Mouse (Mus musculus) limb, embryonic 14.5 days (tissue): ENCODE measurements at regions not wholly inside any gene's neighbourhood (a gene's known extent, or its start where the extent isn't known, plus 50 kb on each side); places are given as distances from the start of the nearest gene placed in this dataset.

Source experiments
- ATAC-seq: fragments of 200-750 bp; cut with Nextera tagmentation; 2 replicates; pipeline ENCODE4 v1.8.0; 2017; ENCODE audit warnings: low read depth, moderate number of reproducible peaks, moderate TSS enrichment; ENCODE audit not compliant: low FRiP score
- DNase-seq: peaks from one replicate; pipeline ENCODE4 v3.0.0-alpha.2; 2015; ENCODE audit warnings: low spot score
- H3K27ac ChIP-seq: fragments of 300-500 bp; sonication (generic); replicated peaks from 2 replicates; pipeline ENCODE4 v1.5.1; 2014; ENCODE audit warnings: low read depth, mild to moderate bottlenecking, low read length, moderate library complexity, mixed read lengths
- H3K27me3 ChIP-seq: fragments of 300-500 bp; sonication (generic); 2 replicates; pipeline ENCODE4 v1.6.1; 2014; ENCODE audit warnings: low read length, mixed read lengths; ENCODE audit not compliant: control insufficient read depth, insufficient read depth
- H3K36me3 ChIP-seq: fragments of 300-500 bp; sonication (generic); 2 replicates; pipeline ENCODE4 v1.6.1; 2014; ENCODE audit warnings: mild to moderate bottlenecking, low read length, moderate library complexity, mixed read lengths; ENCODE audit not compliant: control insufficient read depth, insufficient read depth
- H3K4me1 ChIP-seq: fragments of 300-500 bp; sonication (generic); 2 replicates; pipeline ENCODE4 v1.6.1; 2014; ENCODE audit warnings: antibody characterized with exemption, low read length, mixed read lengths; ENCODE audit not compliant: control insufficient read depth, insufficient read depth
- H3K4me2 ChIP-seq: fragments of 300-500 bp; sonication (generic); replicated peaks from 2 replicates; pipeline ENCODE4 v1.6.1; 2014; ENCODE audit warnings: low read depth, mild to moderate bottlenecking, low read length, moderate library complexity; ENCODE audit not compliant: severe bottlenecking
- H3K4me3 ChIP-seq: fragments of 300-500 bp; sonication (generic); replicated peaks from 2 replicates; pipeline ENCODE4 v1.5.1; 2014; ENCODE audit warnings: low read length
- H3K9ac ChIP-seq: fragments of 300-500 bp; sonication (generic); 2 replicates; pipeline ENCODE4 v1.6.1; 2014; ENCODE audit warnings: mild to moderate bottlenecking, low read depth, low read length, moderate library complexity; ENCODE audit not compliant: severe bottlenecking
- H3K9me3 ChIP-seq: fragments of 300-500 bp; sonication (generic); 2 replicates; pipeline ENCODE4 v1.6.1; 2016; ENCODE audit warnings: low read length; ENCODE audit not compliant: control insufficient read depth
- POLR2A ChIP-seq: fragments of 200-500 bp; IDR thresholded peaks from 2 replicates; pipeline ENCODE4 v1.8.0; 2012; ENCODE audit warnings: inconsistent platforms, mild to moderate bottlenecking, moderate library complexity, borderline replicate concordance; ENCODE audit not compliant: insufficient read depth, insufficient read length; ENCODE audit errors: extremely low read depth
- WGBS: fragments of 180-500 bp; shearing (Covaris S2); extraction: QIAGEN DNeasy Blood & Tissue Kit; methylation state at CpG from one replicate; pipeline ENCODE4 v1.1.7; 2014; 5-methylcytosine and 5-hydroxymethylcytosine counted together

DNA sequence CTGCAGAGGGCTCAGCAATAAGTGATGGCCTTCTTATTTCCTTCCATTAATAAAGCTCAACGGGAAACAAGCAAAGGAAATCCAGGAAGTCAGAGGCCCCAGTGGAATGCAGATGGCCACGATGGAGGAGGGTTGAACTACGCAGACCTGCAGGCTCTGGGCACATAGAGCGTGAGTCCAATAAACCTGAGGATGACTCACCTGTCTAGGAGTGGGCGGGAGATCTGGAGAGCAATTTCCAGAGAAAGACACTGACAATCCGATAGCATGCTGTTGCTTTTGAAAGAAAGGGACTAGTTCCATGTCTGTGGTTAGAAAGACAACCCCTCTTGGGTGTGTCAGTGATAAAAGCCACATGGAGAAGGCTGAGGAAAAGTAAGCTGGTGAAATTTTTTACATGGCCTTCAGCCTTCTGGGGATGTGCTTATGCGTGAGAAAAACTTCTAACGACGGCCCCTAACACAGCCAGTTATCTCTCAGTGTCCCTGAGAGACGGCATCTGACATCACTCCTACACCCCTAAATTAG is 181.3 kb downstream of the Cand1 start:
- H3K9me3 ChIP-seq = no peaks in the 10 kb centered on the region
- 69% methylated on average over 10 of the region's 10 CpGs for WGBS
- no peak overlapping the region for H3K27ac ChIP-seq
- H3K36me3 ChIP-seq = no peaks in the 10 kb centered on the region
- no peak overlapping the region for H3K4me2 ChIP-seq
- no peak for ATAC-seq
- H3K4me1 ChIP-seq = peaks cover 24% of the 10 kb centered on the region
- no peak overlapping the region for H3K9ac ChIP-seq
- no peaks in the 10 kb centered on the region for H3K27me3 ChIP-seq
- no peak for TF ChIP-seq POLR2A
- H3K4me3 ChIP-seq = no peak overlapping the region
- DNase-seq = no peak

DNA sequence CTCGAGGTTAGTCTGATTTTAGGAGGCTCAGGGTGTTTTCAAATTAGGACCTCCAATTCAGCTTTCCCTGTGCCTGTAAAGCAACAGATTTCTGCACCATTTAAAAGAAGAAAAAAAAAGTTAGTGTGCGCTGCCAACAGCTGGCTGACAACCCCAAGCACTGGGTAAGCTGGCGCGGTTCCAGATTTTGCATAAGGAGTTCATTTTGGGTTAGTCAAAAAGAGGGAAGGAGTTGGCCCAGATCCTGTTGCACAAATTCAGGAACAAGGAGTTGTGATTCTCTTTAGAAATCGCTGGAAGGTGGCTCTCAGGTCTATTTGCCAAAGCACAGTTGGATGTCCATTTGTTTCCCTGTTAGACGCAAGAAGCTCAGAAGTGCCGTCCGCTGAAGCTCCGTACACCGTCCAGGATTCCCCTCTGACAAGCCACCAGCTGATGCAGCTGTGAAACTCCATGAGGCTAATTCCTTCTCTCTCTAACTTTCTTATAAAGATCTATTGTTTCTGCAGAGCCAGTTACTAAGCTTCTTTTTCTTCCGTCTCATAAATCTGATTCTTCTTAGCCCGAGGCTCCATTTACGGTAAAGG is 184.6 kb downstream of the Cand1 start:
- Histone ChIP-seq H3K4me2 (peak overlapping the region; percentile 32), H3K4me3 (no peak overlapping the region), H3K27ac (peak overlapping the region; percentile 63), H3K27me3 (no peaks in the 10 kb centered on the region), H3K9ac (no peak overlapping the region), H3K36me3 (no peaks in the 10 kb centered on the region), H3K4me1 (peaks cover 31% of the 10 kb centered on the region), H3K9me3 (no peaks in the 10 kb centered on the region)
- 17% methylated on average over 13 of the region's 13 CpGs for WGBS
- DNase-seq (peak; percentile 94), ATAC-seq (peak; percentile 72)
- TF ChIP-seq POLR2A = no peak

DNA sequence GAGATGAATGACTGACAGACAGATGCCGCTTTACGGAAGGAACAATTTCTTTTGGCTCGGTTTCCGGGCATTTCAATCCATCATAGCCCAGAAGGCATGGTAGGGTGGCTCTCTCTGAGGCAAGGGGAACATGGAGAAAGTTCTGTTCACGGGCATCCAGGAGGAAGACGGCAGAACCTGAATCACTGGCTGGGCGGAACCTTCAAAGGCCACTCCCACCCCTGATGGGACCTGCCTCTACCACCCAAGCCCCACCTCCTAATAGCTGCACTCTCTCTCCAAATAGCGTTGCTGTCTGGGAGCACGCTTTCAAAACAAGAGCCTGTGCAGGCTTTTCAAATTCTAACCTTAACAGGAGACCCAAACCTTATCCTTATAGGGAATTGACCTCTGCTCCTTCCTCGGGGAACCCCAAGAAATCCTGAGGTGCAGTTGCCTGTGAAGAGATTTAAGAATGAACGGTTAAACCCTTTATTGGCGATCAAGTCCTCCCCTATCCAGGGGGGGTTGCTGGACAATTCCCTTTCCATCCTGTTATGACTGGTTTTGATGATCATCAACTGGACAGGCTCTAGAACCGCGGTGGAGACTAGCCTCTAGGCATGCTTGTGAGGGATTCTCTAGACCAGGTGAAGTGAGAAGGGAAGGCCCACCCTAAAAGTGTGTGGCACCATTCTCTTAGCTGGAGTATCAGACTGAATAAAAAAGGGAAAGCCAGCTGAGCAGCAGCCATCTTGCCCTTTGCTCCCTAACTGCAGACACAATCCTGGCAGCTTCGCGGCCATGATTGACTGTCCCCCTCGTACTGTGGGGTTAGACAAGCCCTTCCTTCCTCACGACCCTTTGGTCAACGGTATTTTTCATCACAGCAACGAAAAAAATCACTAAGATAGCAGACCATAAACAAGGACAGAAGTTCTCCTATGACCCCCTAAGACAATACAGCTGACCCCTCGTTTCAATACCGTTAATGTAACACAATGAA is 184.5 kb upstream of the Dyrk2 start:
- Histone ChIP-seq H3K4me1 (peaks cover 31% of the 10 kb centered on the region), H3K9ac (no peak overlapping the region), H3K27me3 (no peaks in the 10 kb centered on the region), H3K4me3 (no peak overlapping the region), H3K4me2 (peak overlapping the region; percentile 32; the same call in 1 of the 2 replicates), H3K36me3 (no peaks in the 10 kb centered on the region), H3K9me3 (no peaks in the 10 kb centered on the region), H3K27ac (0 out of 2 replicates have a peak overlapping the region, but pooled peaks have one; percentile 28)
- no peak for ATAC-seq
- WGBS = 68% methylated on average over 22 of the region's 22 CpGs
- no peak for TF ChIP-seq POLR2A
- DNase-seq = no peak

DNA sequence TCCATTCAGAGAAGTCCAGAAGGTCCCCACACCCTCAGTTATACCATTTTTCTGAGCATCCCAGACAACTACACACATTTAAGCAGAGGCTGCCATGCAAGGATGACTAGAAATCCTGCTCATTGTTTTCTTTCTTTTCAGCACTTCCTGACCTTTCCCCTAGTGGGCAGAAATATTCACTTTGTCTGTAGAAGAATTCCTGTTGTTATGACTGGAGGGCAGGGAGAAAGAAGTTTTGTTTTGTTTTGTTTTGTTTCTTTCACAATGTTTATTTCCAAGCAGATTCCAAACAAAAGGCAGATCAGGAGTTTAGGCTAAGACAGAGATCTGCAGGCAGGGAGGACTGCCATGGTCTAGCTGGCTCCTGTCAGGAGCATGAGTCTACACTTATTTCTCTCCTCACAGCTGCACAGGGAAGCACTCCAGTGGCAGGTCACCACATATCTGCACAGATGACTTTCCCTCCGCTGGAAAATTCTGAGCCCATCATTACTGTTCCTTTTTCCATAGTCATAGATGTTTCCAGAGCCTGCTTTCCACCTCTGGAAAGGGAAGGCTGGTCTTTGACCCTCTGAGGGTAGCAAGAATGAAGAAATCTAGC is 182.5 kb upstream of the Dyrk2 start:
- no peak overlapping the region for H3K9ac ChIP-seq
- H3K27ac ChIP-seq = no peak overlapping the region; the same call in 1 of the 2 replicates
- 71% methylated on average over 1 of the region's 1 CpGs for WGBS
- H3K27me3 ChIP-seq = no peaks in the 10 kb centered on the region
- H3K4me1 ChIP-seq = peaks cover 31% of the 10 kb centered on the region
- no peak for TF ChIP-seq POLR2A
- H3K4me2 ChIP-seq = no peak overlapping the region
- DNase-seq (no peak), ATAC-seq (no peak)
- H3K36me3 ChIP-seq = no peaks in the 10 kb centered on the region
- no peak overlapping the region for H3K4me3 ChIP-seq
- no peaks in the 10 kb centered on the region for H3K9me3 ChIP-seq

DNA sequence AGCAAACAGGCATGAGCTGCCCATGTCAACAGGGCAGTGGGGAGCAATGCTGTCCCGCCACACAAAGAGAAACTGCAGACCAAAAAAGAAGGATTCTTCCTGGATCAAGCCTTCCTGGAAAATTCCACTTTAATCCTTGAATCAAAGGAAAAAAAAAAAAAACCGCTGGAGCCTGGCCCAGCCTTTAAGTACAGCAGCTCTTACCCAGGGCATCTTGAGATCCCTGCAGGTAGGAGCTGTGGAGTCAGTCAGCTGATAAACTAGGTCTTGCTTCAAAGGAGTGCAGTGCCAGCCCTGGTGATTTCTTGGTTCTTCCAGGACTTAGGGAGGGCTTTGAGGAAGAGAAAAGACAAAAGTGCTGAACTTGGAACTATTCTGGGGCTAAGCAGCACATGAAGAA is 181.6 kb upstream of the Dyrk2 start:
- no peak for TF ChIP-seq POLR2A
- H3K4me3 ChIP-seq = no peak overlapping the region
- no peaks in the 10 kb centered on the region for H3K27me3 ChIP-seq
- no peaks in the 10 kb centered on the region for H3K9me3 ChIP-seq
- no peak overlapping the region for H3K9ac ChIP-seq
- H3K4me2 ChIP-seq = no peak overlapping the region
- no peak overlapping the region for H3K27ac ChIP-seq
- WGBS = 63% methylated on average over 2 of the region's 2 CpGs
- H3K4me1 ChIP-seq = peaks cover 31% of the 10 kb centered on the region
- no peaks in the 10 kb centered on the region for H3K36me3 ChIP-seq
- DNase-seq (no peak), ATAC-seq (no peak)
